In genomic region chr3:84108614-84109013, GRCm38 (mm10) we compare ENCODE assay signal across 24 mouse cellular contexts. TPM values are rescaled to one million over a fixed set of nuclear protein-coding genes. Genes with fewer than 3 reads are reported as not detected.
DNase-seq lines count a peak whose midpoint lies in the region; ATAC-seq and TF ChIP-seq lines count a peak whose summit lies in the region.
"Had no signal": no experiment of that assay in that cellular context is flagged by ENCODE, and none has a peak within 500 bp of the region (broad histone marks: within the 10 kb centered on the region; RNA-seq: fewer than 3 reads in every experiment).

No protein-coding gene starts in this region.

- H3K4me1 ChIP-seq in hindbrain, embryonic 12.5 days = no peaks in the 10 kb centered on the region
- no peaks in the 10 kb centered on the region for H3K4me1 ChIP-seq in forebrain, postnatal 0 days (ENCODE audit: insufficient read depth)
- H3K4me1 ChIP-seq: forebrain, embryonic 12.5 days; forebrain, embryonic 15.5 days; heart, embryonic 10.5 days; heart, embryonic 13.5 days; hindbrain, embryonic 15.5 days had no signal

- peak; percentile 19 for DNase-seq in adrenal gland, adult 2 months
- DNase-seq in adrenal gland, postnatal 14 days = no peak
- DNase-seq in Muller cell, postnatal 12 days (ENCODE audit: inconsistent ontology term) = peak; percentile 13
- peak; percentile 8 for DNase-seq in R1 (ENCODE audit: low read depth, low spot score)
- DNase-seq in forebrain, postnatal 0 days = no peak
- DNase-seq: adrenal gland, postnatal 10 days; cerebellum, adult 11-12 months; cerebellum, adult 9-10 months; cerebellum, postnatal 14 days; gastrocnemius, postnatal 10 days; gastrocnemius, postnatal 36 days; heart, adult 2 months; heart, postnatal 14 days; heart, postnatal 4 days; kidney, adult 2 months had no signal

- no peaks in the 10 kb centered on the region for H3K27me3 ChIP-seq in hindbrain, embryonic 12.5 days
- H3K27me3 ChIP-seq in forebrain, postnatal 0 days (ENCODE audit: insufficient read depth, low read length) = no peaks in the 10 kb centered on the region
- H3K27me3 ChIP-seq: forebrain, embryonic 12.5 days; forebrain, embryonic 15.5 days; heart, embryonic 13.5 days; hindbrain, embryonic 15.5 days had no signal

- H3K4me3 ChIP-seq in hindbrain, embryonic 12.5 days = no peak overlapping the region
- no peak overlapping the region for H3K4me3 ChIP-seq in forebrain, postnatal 0 days (ENCODE audit: low read depth, low read length)
- H3K4me3 ChIP-seq: forebrain, embryonic 12.5 days; forebrain, embryonic 15.5 days; heart, adult 2 months; heart, embryonic 10.5 days; heart, embryonic 13.5 days; hindbrain, embryonic 15.5 days had no signal

- no peak for TF ChIP-seq CTCF in forebrain, postnatal 0 days (IDR thresholded peaks at IDR 0.05; ENCODE audit: low read depth)

- H3K9ac ChIP-seq in hindbrain, embryonic 12.5 days = no peak overlapping the region
- H3K9ac ChIP-seq in forebrain, postnatal 0 days = no peak overlapping the region
- H3K9ac ChIP-seq: forebrain, embryonic 12.5 days; forebrain, embryonic 15.5 days; heart, embryonic 13.5 days; hindbrain, embryonic 15.5 days had no signal

- no peak overlapping the region for H3K4me2 ChIP-seq in hindbrain, embryonic 12.5 days (replicated peaks)
- no peak overlapping the region for H3K4me2 ChIP-seq in forebrain, postnatal 0 days (ENCODE audit: low read depth)
- H3K4me2 ChIP-seq: forebrain, embryonic 12.5 days; forebrain, embryonic 15.5 days; heart, embryonic 13.5 days; hindbrain, embryonic 15.5 days had no signal

- H3K9me3 ChIP-seq in hindbrain, embryonic 12.5 days (replicated peaks) = no peaks in the 10 kb centered on the region
- H3K9me3 ChIP-seq in forebrain, postnatal 0 days (ENCODE audit: low read length) = no peaks in the 10 kb centered on the region
- H3K9me3 ChIP-seq: forebrain, embryonic 12.5 days; forebrain, embryonic 15.5 days; heart, embryonic 10.5 days; heart, embryonic 13.5 days; hindbrain, embryonic 15.5 days had no signal

- WGBS in hindbrain, embryonic 12.5 days = 74% methylated on average over 2 of the region's 2 CpGs
- WGBS in forebrain, postnatal 0 days = 79% methylated on average over 2 of the region's 2 CpGs

- H3K36me3 ChIP-seq in hindbrain, embryonic 12.5 days = no peaks in the 10 kb centered on the region
- no peaks in the 10 kb centered on the region for H3K36me3 ChIP-seq in forebrain, postnatal 0 days (ENCODE audit: insufficient read depth)
- H3K36me3 ChIP-seq: forebrain, embryonic 12.5 days; forebrain, embryonic 15.5 days; heart, embryonic 10.5 days; heart, embryonic 13.5 days; hindbrain, embryonic 15.5 days had no signal

- ATAC-seq in hindbrain, embryonic 12.5 days (ENCODE audit: low FRiP score) = no peak
- ATAC-seq in forebrain, postnatal 0 days = no peak
- no peak for ATAC-seq in activated CD4-positive, CD25-positive, alpha-beta regulatory T cell, adult 4 months
- ATAC-seq: CD4-positive, CD25-positive, alpha-beta regulatory T cell, adult 4 months; forebrain, embryonic 15.5 days; intestine, postnatal 0 days had no signal

- no peak overlapping the region for H3K27ac ChIP-seq in hindbrain, embryonic 12.5 days
- no peak overlapping the region for H3K27ac ChIP-seq in forebrain, postnatal 0 days (ENCODE audit: low read depth, low read length)
- H3K27ac ChIP-seq: forebrain, embryonic 12.5 days; forebrain, embryonic 15.5 days; heart, adult 2 months; heart, embryonic 10.5 days; heart, embryonic 13.5 days; hindbrain, embryonic 15.5 days had no signal

RNA-seq across cellular contexts. Expression of gene Mnd1, which starts 47.0 kb away (rescaled TPM):
- total RNA-seq in adrenal gland, adult 2 months (2021) = 10 to 100 TPM in 1 of 2 experiments, 1 to 10 TPM in 1; 9.1 to 11.5 TPM
- polyA plus RNA-seq in adrenal gland, adult 2 months (2012; rRNA removed) = 0.20 TPM in 1 of 2 replicates, not detected in the other
- 23.0 and 27.2 TPM in 2 replicates for total RNA-seq in adrenal gland, postnatal 14 days (2021)
- polyA plus RNA-seq in hindbrain, embryonic 12.5 days (2016; fragmentation: Nextera tagmentation; extraction: Ambion mirVana) = 8.0 and 8.1 TPM in 2 replicates
- total RNA-seq in forebrain, postnatal 0 days (2014; rRNA removed) = 2.1 and 3.0 TPM in 2 replicates
- polyA plus RNA-seq in forebrain, postnatal 0 days (2015; fragmentation: Nextera tagmentation; extraction: Ambion mirVana) = 2.4 and 2.5 TPM in 2 replicates
- polyA plus RNA-seq in activated CD4-positive, CD25-positive, alpha-beta regulatory T cell, adult 4 months (2017; shearing (Covaris generic)) = 1 to 10 TPM; 1.7 to 3.8 TPM

Comparison
In these comparisons a context has a peak if more than half of its experiments do, and no peak if none do; other contexts are left out.
1. DNase-seq: peak in adrenal gland, adult 2 months (single experiment), Muller cell, postnatal 12 days (single experiment) and R1 (single experiment); none in adrenal gland, postnatal 14 days (single experiment) and forebrain, postnatal 0 days (single experiment).